Mouse (Mus musculus) cerebellum, adult 2 months (tissue): Measurements from ENCODE around the gene Sh2b1.

Source experiments
- CTCF ChIP-seq: fragments of 200-500 bp; IDR thresholded peaks from 2 replicates; pipeline ENCODE4 v1.5.1; 2011; ENCODE audit warnings: low read depth, mild to moderate bottlenecking, control low read depth, low read length, moderate library complexity, borderline replicate concordance; ENCODE audit not compliant: insufficient read depth
- POLR2A ChIP-seq: fragments of 200-500 bp; IDR thresholded peaks from 2 replicates; pipeline ENCODE4 v1.6.1; 2011; ENCODE audit warnings: low read length, control low read depth, borderline replicate concordance; ENCODE audit not compliant: insufficient read depth

- TF ChIP-seq CTCF (no peak), POLR2A (no peak)
Measured at GRCm38 (mm10) chr7:126465246-126466030, 9.8 kb downstream of the Sh2b1 start.
